Mouse (Mus musculus): ENCODE measurements at regions not wholly inside any gene's neighbourhood (a gene's known extent, or its start where the extent isn't known, plus 50 kb on each side); places are given as distances from the start of the nearest gene placed in this dataset.
A peak's percentile ranks its signal among the peaks of the same experiment; 100 is the strongest.
"Not testable (repeated sequence)": the region's sequence is repeated elsewhere in the genome, so short reads cannot be mapped to it uniquely, and the experiment has no call there.

GRCm38 (mm10) chr8:60728339-60728738, 95.7 kb downstream of the Mfap3l start:
- DNase-seq: no peak

- no peak for DNase-seq
These were observed 99.9 kb downstream of the Mfap3l start for GRCm38 (mm10) chr8:60732545-60732944.

GRCm38 (mm10) chr8:60735961-60736360, 103.3 kb downstream of the Mfap3l start:
- DNase-seq: peak; percentile 7

GRCm38 (mm10) chr8:60736401-60736800, 103.8 kb downstream of the Mfap3l start:
- no peak for DNase-seq

- no peak for DNase-seq
These were observed 104.3 kb downstream of the Mfap3l start for GRCm38 (mm10) chr8:60736913-60737312.

- DNase-seq: no peak
These were observed 105.0 kb downstream of the Mfap3l start for GRCm38 (mm10) chr8:60737616-60738015.

GRCm38 (mm10) chr8:60745877-60746276, 113.2 kb downstream of the Mfap3l start:
- DNase-seq: no peak

GRCm38 (mm10) chr8:60746486-60746885, 113.9 kb downstream of the Mfap3l start:
- DNase-seq: no peak

- no peak for DNase-seq
These were observed 123.2 kb downstream of the Mfap3l start for GRCm38 (mm10) chr8:60755704-60756415.

GRCm38 (mm10) chr8:60763959-60764358, 126.3 kb upstream of the Hpf1 start:
- no peak for DNase-seq

GRCm38 (mm10) chr8:60773350-60773749, 116.9 kb upstream of the Hpf1 start:
- DNase-seq: no peak

GRCm38 (mm10) chr8:60776251-60776650, 114.0 kb upstream of the Hpf1 start:
- not testable (repeated sequence) for DNase-seq

- no peak for DNase-seq
These were observed 105.2 kb upstream of the Hpf1 start for GRCm38 (mm10) chr8:60785049-60785448.

GRCm38 (mm10) chr8:60790453-60790852, 99.8 kb upstream of the Hpf1 start:
- no peak for DNase-seq

- DNase-seq: no peak
These were observed 97.7 kb upstream of the Hpf1 start for GRCm38 (mm10) chr8:60792518-60792917.

GRCm38 (mm10) chr8:60804787-60805186, 85.4 kb upstream of the Hpf1 start:
- no peak for DNase-seq

GRCm38 (mm10) chr8:60806772-60807171, 83.4 kb upstream of the Hpf1 start:
- no peak for DNase-seq

- DNase-seq: no peak
These were observed 80.4 kb upstream of the Hpf1 start for GRCm38 (mm10) chr8:60809806-60810205.

GRCm38 (mm10) chr8:60810955-60811354, 79.3 kb upstream of the Hpf1 start:
- no peak for DNase-seq

GRCm38 (mm10) chr8:60825676-60826442, 64.4 kb upstream of the Hpf1 start:
- no peak for DNase-seq

- DNase-seq: no peak
These were observed 63.0 kb upstream of the Hpf1 start for GRCm38 (mm10) chr8:60827241-60827640.

GRCm38 (mm10) chr8:60829093-60829492, 61.1 kb upstream of the Hpf1 start:
- DNase-seq: no peak

- peak; percentile 7 for DNase-seq
These were observed 59.7 kb upstream of the Hpf1 start for GRCm38 (mm10) chr8:60830556-60830955.

- no peak for DNase-seq
These were observed 51.7 kb upstream of the Hpf1 start for GRCm38 (mm10) chr8:60838526-60838925.

Measured in lung, postnatal 36 days (tissue).